Mouse (Mus musculus): ENCODE data around the gene Myh7b.
A peak's percentile ranks its signal among the peaks of the same experiment; 100 is the strongest.

The Myh7b gene

DNA sequence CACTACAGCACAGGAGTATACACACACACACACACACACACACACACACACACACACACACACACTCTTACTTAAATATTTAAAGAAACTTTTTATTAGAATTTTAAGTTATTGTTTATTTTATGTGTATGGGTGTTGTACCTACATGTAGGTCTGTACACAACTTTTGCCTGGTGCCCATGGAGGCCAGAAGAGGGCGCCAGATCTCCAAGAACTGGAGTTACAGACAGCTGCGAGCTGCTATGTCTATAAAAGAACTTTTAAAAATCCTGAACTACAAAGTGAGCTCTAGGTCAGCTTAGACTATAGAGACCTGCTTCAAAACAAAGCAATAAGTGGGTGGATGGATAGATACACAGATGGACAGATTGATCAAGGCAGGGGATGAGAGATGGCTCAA lies 62.5 kb downstream of the Myh7b start:
- peak; percentile 83 for DNase-seq (ENCODE audit: low read depth, low spot score)
- H3K36me3 ChIP-seq (ENCODE audit: control insufficient read depth, insufficient read depth, low read length, poor library complexity, severe bottlenecking) = peaks cover 10% of the 10 kb centered on the region; the same call in 1 of the 2 replicates
- no peaks in the 10 kb centered on the region for H3K27me3 ChIP-seq (ENCODE audit: control insufficient read depth, insufficient read depth, low read length, poor library complexity, severe bottlenecking)

DNA sequence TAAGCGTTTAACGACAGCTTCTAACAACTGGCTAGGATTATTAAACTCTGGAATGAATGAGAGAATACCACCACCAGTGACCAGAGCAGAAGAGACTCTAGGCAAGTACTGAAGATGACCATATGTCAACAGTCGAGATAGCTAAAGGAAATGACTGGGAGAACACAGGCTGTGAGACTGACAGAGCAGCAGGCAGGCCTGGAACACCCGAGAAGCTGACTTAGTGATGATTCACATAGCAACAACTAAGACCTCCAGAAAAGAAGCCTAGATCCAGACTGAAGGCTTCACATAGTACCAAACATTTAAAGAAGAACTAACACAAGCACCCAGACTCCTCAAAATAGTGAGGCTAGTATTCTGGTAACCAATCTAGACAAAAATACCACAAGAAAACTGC lies 64.1 kb downstream of the Myh7b start:
- Histone ChIP-seq H3K27me3 (ENCODE audit: control insufficient read depth, insufficient read depth, low read length, poor library complexity, severe bottlenecking) (no peaks in the 10 kb centered on the region), H3K36me3 (ENCODE audit: control insufficient read depth, insufficient read depth, low read length, poor library complexity, severe bottlenecking) (peaks cover 10% of the 10 kb centered on the region; the same call in 1 of the 2 replicates)
- DNase-seq (ENCODE audit: low read depth, low spot score) = no peak

DNA sequence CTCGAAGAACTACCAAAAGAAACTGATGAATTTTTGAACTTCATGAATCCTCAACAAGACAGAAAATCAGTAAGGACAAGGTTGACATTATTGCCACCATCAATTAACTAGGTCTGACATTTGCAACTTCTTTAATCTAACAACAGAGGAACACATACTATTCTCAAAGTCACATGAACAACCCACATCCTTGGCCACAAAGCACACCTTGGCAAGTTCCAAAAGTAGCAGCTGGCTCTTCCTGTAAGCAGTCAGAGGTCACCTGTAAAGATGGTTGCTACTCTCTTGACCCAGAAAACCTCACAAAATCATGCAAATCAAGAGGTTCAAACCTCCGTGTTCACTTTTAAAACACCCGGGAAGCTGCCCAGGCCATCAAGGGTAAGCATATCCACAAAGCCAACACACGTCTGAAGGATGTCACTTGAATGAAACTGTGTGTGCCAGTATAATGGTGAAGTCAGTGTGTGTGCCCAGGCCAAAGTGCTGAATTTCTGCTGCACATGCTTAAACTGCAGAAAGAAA lies 68.6 kb downstream of the Myh7b start:
- peak; percentile 52 for DNase-seq (ENCODE audit: low read depth, low spot score)
- Histone ChIP-seq H3K36me3 (ENCODE audit: control insufficient read depth, insufficient read depth, low read length, poor library complexity, severe bottlenecking) (no peaks in the 10 kb centered on the region), H3K27me3 (ENCODE audit: control insufficient read depth, insufficient read depth, low read length, poor library complexity, severe bottlenecking) (no peaks in the 10 kb centered on the region)

DNA sequence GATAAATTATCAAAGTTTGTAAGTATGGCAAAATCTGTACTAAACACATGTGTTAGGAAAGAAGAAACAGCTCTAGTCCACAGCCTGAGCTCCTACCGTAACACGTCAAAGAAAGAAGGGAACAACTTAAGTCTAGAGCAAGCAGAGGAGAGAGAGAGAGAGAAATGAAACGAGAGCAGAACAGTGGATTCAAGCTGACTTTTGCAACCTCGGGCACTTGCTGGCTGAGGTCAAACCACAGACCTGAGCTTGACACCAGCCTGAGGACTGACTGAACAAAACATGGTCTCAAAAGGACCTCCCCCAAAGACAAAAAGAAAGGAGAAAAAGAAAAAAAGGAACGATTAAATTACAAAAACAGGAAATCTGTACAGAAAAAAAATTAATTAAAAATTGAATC lies 69.6 kb downstream of the Myh7b start:
- DNase-seq (ENCODE audit: low read depth, low spot score) = no peak
- no peaks in the 10 kb centered on the region for H3K27me3 ChIP-seq (ENCODE audit: control insufficient read depth, insufficient read depth, low read length, poor library complexity, severe bottlenecking)
- no peaks in the 10 kb centered on the region for H3K36me3 ChIP-seq (ENCODE audit: control insufficient read depth, insufficient read depth, low read length, poor library complexity, severe bottlenecking)

DNA sequence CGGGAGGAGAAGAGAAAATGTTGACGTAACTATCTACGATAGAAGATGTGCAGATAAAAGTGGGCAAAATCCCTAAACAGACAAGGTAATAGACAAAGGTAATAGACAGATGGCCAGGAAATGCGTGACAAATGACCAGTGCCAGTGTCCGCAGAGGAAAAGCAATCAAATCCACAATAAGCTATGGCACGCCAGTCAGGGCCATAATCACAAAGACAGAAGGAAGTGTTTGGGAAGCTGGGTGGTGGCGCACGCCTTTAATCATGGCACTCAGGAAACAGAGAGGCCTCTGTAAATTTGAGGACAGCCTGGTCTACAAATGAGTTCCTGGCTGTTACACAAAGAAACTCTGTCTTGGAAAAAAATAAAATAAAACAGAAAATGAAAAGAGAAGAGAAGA lies 70.2 kb downstream of the Myh7b start:
- Histone ChIP-seq H3K36me3 (ENCODE audit: control insufficient read depth, insufficient read depth, low read length, poor library complexity, severe bottlenecking) (no peaks in the 10 kb centered on the region), H3K27me3 (ENCODE audit: control insufficient read depth, insufficient read depth, low read length, poor library complexity, severe bottlenecking) (no peaks in the 10 kb centered on the region)
- DNase-seq (ENCODE audit: low read depth, low spot score) = no peak

DNA sequence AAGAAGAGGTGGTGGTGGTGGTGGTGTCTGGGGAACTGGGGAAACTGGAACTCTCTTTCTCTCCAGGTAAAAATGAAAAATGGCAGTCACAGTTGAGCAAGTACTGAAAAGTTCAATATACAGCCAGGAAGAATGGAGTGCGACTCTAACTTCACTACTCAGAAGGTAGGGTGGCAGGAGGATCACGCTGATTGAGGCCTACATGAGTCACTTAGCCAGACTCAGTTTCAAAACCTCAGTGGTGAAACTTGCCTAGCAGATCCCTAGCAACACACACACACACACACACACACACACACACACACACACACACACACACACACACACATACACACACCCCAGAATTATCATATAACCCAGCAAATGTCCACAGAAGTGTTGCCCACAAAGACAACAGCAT lies 70.9 kb downstream of the Myh7b start:
- H3K36me3 ChIP-seq (ENCODE audit: control insufficient read depth, insufficient read depth, low read length, poor library complexity, severe bottlenecking) = no peaks in the 10 kb centered on the region
- no peaks in the 10 kb centered on the region for H3K27me3 ChIP-seq (ENCODE audit: control insufficient read depth, insufficient read depth, low read length, poor library complexity, severe bottlenecking)
- DNase-seq (ENCODE audit: low read depth, low spot score) = no peak

DNA sequence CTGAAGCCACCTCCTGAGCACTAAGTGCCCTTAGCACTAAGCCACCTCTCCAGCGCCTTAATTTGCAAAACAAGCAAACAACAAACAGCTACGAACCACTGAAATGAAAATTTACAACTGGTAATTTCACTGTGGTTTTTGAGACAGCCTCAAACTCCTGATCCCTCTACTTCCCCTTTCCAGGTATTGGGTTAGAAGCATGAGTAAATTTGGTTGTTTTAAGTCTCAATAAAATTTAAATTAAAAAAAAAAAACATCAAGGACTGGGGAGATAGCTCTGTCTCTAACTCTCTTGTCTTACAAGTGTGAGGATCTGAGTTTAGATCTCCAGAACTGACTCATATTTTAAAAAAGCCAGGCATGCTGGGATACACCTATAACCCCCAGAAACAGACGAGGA lies 72.1 kb downstream of the Myh7b start:
- H3K27me3 ChIP-seq (ENCODE audit: control insufficient read depth, insufficient read depth, low read length, poor library complexity, severe bottlenecking) = no peaks in the 10 kb centered on the region
- DNase-seq (ENCODE audit: low read depth, low spot score) = peak; percentile 28
- H3K36me3 ChIP-seq (ENCODE audit: control insufficient read depth, insufficient read depth, low read length, poor library complexity, severe bottlenecking) = 0 out of 2 replicates have a peak, but pooled peaks cover 3% of the 10 kb centered on the region

DNA sequence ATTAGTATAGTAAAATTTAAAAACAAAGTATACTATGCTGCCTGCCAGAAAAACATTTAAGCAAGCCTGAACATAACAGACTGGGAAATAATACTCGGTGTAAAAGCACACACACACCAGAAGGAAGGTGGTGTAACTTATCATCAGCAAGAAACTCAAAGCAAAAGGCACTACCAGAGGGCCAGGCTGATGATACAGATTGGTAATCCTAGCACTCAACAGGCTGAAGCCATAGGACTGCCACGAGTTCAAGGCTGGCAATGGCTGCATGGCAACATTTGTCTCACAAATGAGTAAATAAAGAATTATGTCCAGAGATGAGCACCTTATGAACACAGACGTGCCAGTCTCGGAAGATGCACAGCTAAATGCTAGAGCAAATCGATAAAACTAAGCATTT lies 72.8 kb downstream of the Myh7b start:
- no peak for DNase-seq (ENCODE audit: low read depth, low spot score)

More for the DNA sequence above, 72.8 kb downstream of the Myh7b start:
- Histone ChIP-seq H3K27me3 (ENCODE audit: control insufficient read depth, insufficient read depth, low read length, poor library complexity, severe bottlenecking) (no peaks in the 10 kb centered on the region), H3K36me3 (ENCODE audit: control insufficient read depth, insufficient read depth, low read length, poor library complexity, severe bottlenecking) (0 out of 2 replicates have a peak, but pooled peaks cover 3% of the 10 kb centered on the region)

All from splenic B cell, adult 2 months (primary cell).